Comparison of ENCODE assay signal across 10 mouse cellular contexts in genomic region chr16:32273338-32273737, GRCm38 (mm10). TPM values are rescaled to one million over a fixed set of nuclear protein-coding genes. Genes with fewer than 3 reads are reported as not detected.
DNase-seq lines count a peak whose midpoint lies in the region; ATAC-seq and TF ChIP-seq lines count a peak whose summit lies in the region.
"Had no signal": no experiment of that assay in that cellular context is flagged by ENCODE, and none has a peak within 500 bp of the region (broad histone marks: within the 10 kb centered on the region; RNA-seq: fewer than 3 reads in every experiment).

No protein-coding gene starts in this region.

- H3K27me3 ChIP-seq in small intestine, adult 2 months (ENCODE audit: control insufficient read depth, insufficient read depth, low read length), result no peaks in the 10 kb centered on the region

- intact Hi-C loops in left cerebral cortex, adult 2 months (cut with DNase I), result no loop called here

- WGBS in small intestine, adult 2 months, result 63% methylated on average over 9 of the region's 9 CpGs

- peak; percentile 54 for TF ChIP-seq CTCF in left cerebral cortex, adult 2 months (IDR thresholded peaks at IDR 0.05)
- TF ChIP-seq CTCF in small intestine, adult 2 months (IDR thresholded peaks at IDR 0.05; ENCODE audit: extremely low read depth, insufficient read length, insufficient replicate concordance, low read depth, low read length), result peak; percentile 67; the same call in 1 of the 2 replicates

- no peaks in the 10 kb centered on the region for H3K4me1 ChIP-seq in small intestine, adult 2 months (ENCODE audit: control insufficient read depth, insufficient read depth, insufficient read length, low read length)

- no peak for TF ChIP-seq POLR2A in small intestine, adult 2 months (IDR thresholded peaks at IDR 0.05; ENCODE audit: low read depth, low read length)

- peak; percentile 58 for DNase-seq in CD4-positive, CD25-positive, alpha-beta regulatory T cell, adult 2 months (ENCODE audit: low read depth, low spot score)
- no peak for DNase-seq in left cerebral cortex, adult 2 months (ENCODE audit: extremely low spot score in 1 of 2, low spot score in 2 of 2)
- no peak for DNase-seq in left cerebral cortex, adult 8-10 months (ENCODE audit: low spot score in 2 of 2)
- DNase-seq in ZHBTc4 (ENCODE audit: low read depth, low spot score), result peak; percentile 83
- DNase-seq in frontal cortex, postnatal 14 days (ENCODE audit: low spot score in 2 of 2), result no peak

- H3K4me3 ChIP-seq in left cerebral cortex, adult 2 months, result no peak overlapping the region
- H3K4me3 ChIP-seq in small intestine, adult 2 months (ENCODE audit: low read depth, low read length), result no peak overlapping the region

- ATAC-seq in CD4-positive, CD25-positive, alpha-beta regulatory T cell, adult 4 months, result no peak
- ATAC-seq in megakaryocyte progenitor cell, adult 5-6 weeks (replicated peaks; ENCODE audit: poor library complexity), result no peak

- H3K36me3 ChIP-seq in small intestine, adult 2 months (ENCODE audit: control insufficient read depth, insufficient read depth, low read length), result no peaks in the 10 kb centered on the region

- H3K27ac ChIP-seq in left cerebral cortex, adult 2 months, result no peak overlapping the region
- H3K27ac ChIP-seq in small intestine, adult 2 months (ENCODE audit: insufficient read depth, low read depth, low read length), result no peak overlapping the region

RNA-seq across cellular contexts. Expression of gene Smco1, which starts 2.1 kb away (rescaled TPM):
- not detected for polyA plus RNA-seq in CD4-positive, CD25-positive, alpha-beta regulatory T cell, adult 4 months (2017; shearing (Covaris generic))
- under 1 TPM in 1 of 2 experiments, not detected in 1; 0.40 TPM for total RNA-seq in left cerebral cortex, adult 2 months (2021)
- under 1 TPM; 0.25 to 0.62 (median 0.36) TPM for total RNA-seq in left cerebral cortex, adult 8-10 months (2022)
- not detected in 2 replicates for polyA plus RNA-seq in small intestine, adult 2 months (2012; rRNA removed)
- total RNA-seq in megakaryocyte progenitor cell, adult 5-6 weeks (2015), result not detected in 2 replicates
- total RNA-seq in megakaryocyte progenitor cell, adult 5-6 weeks (2017), result not detected in 2 replicates
- polyA plus RNA-seq: gonadal fat pad, adult 2 months; urinary bladder, adult 2 months had no signal

RNA-seq across cellular contexts. Expression of gene Rnf168, which starts 3.9 kb away (rescaled TPM):
- 1 to 10 TPM; 7.7 to 8.1 TPM for polyA plus RNA-seq in CD4-positive, CD25-positive, alpha-beta regulatory T cell, adult 4 months (2017; shearing (Covaris generic))
- 10 to 100 TPM; 25.3 to 27.8 TPM for total RNA-seq in left cerebral cortex, adult 2 months (2021)
- 10 to 100 TPM; 25.0 to 28.0 (median 26.0) TPM for total RNA-seq in left cerebral cortex, adult 8-10 months (2022)
- 3.6 and 5.5 TPM in 2 replicates for polyA plus RNA-seq in small intestine, adult 2 months (2012; rRNA removed)
- total RNA-seq in megakaryocyte progenitor cell, adult 5-6 weeks (2015), result 17.1 and 18.2 TPM in 2 replicates
- 58.3 and 65.7 TPM in 2 replicates for total RNA-seq in megakaryocyte progenitor cell, adult 5-6 weeks (2017)

RNA-seq across cellular contexts. Expression of gene Wdr53, which starts 26.3 kb away (rescaled TPM):
- polyA plus RNA-seq in CD4-positive, CD25-positive, alpha-beta regulatory T cell, adult 4 months (2017; shearing (Covaris generic)), result 10 to 100 TPM; 21.4 to 22.3 TPM
- total RNA-seq in left cerebral cortex, adult 2 months (2021), result 10 to 100 TPM in 1 of 2 experiments, 1 to 10 TPM in 1; 9.3 to 12.0 TPM
- total RNA-seq in left cerebral cortex, adult 8-10 months (2022), result 10 to 100 TPM in 3 of 4 experiments, 1 to 10 TPM in 1; 9.8 to 14.5 (median 12.9) TPM
- polyA plus RNA-seq in small intestine, adult 2 months (2012; rRNA removed), result 0.53 and 1.5 TPM in 2 replicates
- total RNA-seq in megakaryocyte progenitor cell, adult 5-6 weeks (2015), result 9.5 and 9.9 TPM in 2 replicates
- total RNA-seq in megakaryocyte progenitor cell, adult 5-6 weeks (2017), result 19.6 and 21.6 TPM in 2 replicates

RNA-seq across cellular contexts. Expression of gene Fbxo45, which starts 26.4 kb away (rescaled TPM):
- polyA plus RNA-seq in CD4-positive, CD25-positive, alpha-beta regulatory T cell, adult 4 months (2017; shearing (Covaris generic)), result 1 to 10 TPM; 5.3 to 5.5 TPM
- total RNA-seq in left cerebral cortex, adult 2 months (2021), result 10 to 100 TPM; 46.6 to 50.7 TPM
- 10 to 100 TPM; 42.5 to 44.2 (median 43.9) TPM for total RNA-seq in left cerebral cortex, adult 8-10 months (2022)
- 1.5 and 2.4 TPM in 2 replicates for polyA plus RNA-seq in small intestine, adult 2 months (2012; rRNA removed)
- 16.3 and 16.5 TPM in 2 replicates for total RNA-seq in megakaryocyte progenitor cell, adult 5-6 weeks (2015)
- total RNA-seq in megakaryocyte progenitor cell, adult 5-6 weeks (2017), result 19.7 and 22.8 TPM in 2 replicates

RNA-seq across cellular contexts. Expression of gene Ubxn7, which starts 58.7 kb away (rescaled TPM):
- 10 to 100 TPM; 15.4 to 22.3 TPM for polyA plus RNA-seq in CD4-positive, CD25-positive, alpha-beta regulatory T cell, adult 4 months (2017; shearing (Covaris generic))
- total RNA-seq in left cerebral cortex, adult 2 months (2021), result 10 to 100 TPM; 51.0 to 53.3 TPM
- total RNA-seq in left cerebral cortex, adult 8-10 months (2022), result 10 to 100 TPM; 50.1 to 58.7 (median 53.2) TPM
- polyA plus RNA-seq in small intestine, adult 2 months (2012; rRNA removed), result 6.1 and 6.4 TPM in 2 replicates
- 24.5 and 35.5 TPM in 2 replicates for total RNA-seq in megakaryocyte progenitor cell, adult 5-6 weeks (2015)
- 23.3 and 30.8 TPM in 2 replicates for total RNA-seq in megakaryocyte progenitor cell, adult 5-6 weeks (2017)

Comparison
In these comparisons a context has a peak if more than half of its experiments do, and no peak if none do; other contexts are left out.
1. DNase-seq: peak in CD4-positive, CD25-positive, alpha-beta regulatory T cell, adult 2 months (single experiment) and ZHBTc4 (single experiment); none in left cerebral cortex, adult 2 months (0 of 2), left cerebral cortex, adult 8-10 months (0 of 2) and frontal cortex, postnatal 14 days (0 of 2).